Mouse (Mus musculus): ENCODE measurements around the gene 4430402I18Rik. TPM values are rescaled to one million over a fixed set of nuclear protein-coding genes. Genes with fewer than 3 reads are reported as not detected.

Gene 4430402I18Rik
- polyA plus RNA-seq, 1 experiment from 2014 or later = 0.44 TPM

- Histone ChIP-seq H3K36me3 (no peaks in the 10 kb centered on the region), H3K9ac (replicated peaks) (no peak overlapping the region), H3K27me3 (no peaks in the 10 kb centered on the region), H3K9me3 (no peaks in the 10 kb centered on the region), H3K4me1 (replicated peaks) (no peaks in the 10 kb centered on the region), H3K27ac (no peak overlapping the region), H3K4me3 (replicated peaks) (no peak overlapping the region), H3K4me2 (no peak overlapping the region)
- WGBS = 54% methylated on average over 6 of the region's 6 CpGs
- ATAC-seq (ENCODE audit: insufficient number of reproducible peaks, insufficient read depth, low FRiP score, low TSS enrichment, low read depth) = no peak
These were observed 102.6 kb downstream of the 4430402I18Rik start for GRCm38 (mm10) chr19:28864981-28865380.

- Histone ChIP-seq H3K4me1 (replicated peaks) (no peaks in the 10 kb centered on the region), H3K4me2 (no peak overlapping the region), H3K9ac (replicated peaks) (no peak overlapping the region), H3K36me3 (no peaks in the 10 kb centered on the region), H3K27me3 (no peaks in the 10 kb centered on the region), H3K9me3 (no peaks in the 10 kb centered on the region), H3K27ac (no peak overlapping the region), H3K4me3 (replicated peaks) (no peak overlapping the region)
- WGBS = 83% methylated on average over 10 of the region's 10 CpGs
- no peak for ATAC-seq (ENCODE audit: insufficient number of reproducible peaks, insufficient read depth, low FRiP score, low TSS enrichment, low read depth)
These were observed 104.0 kb downstream of the 4430402I18Rik start for GRCm38 (mm10) chr19:28863626-28864025.

GRCm38 (mm10) chr19:28860246-28860645, 107.4 kb downstream of the 4430402I18Rik start:
- Histone ChIP-seq H3K9me3 (no peaks in the 10 kb centered on the region), H3K4me2 (no peak overlapping the region), H3K9ac (replicated peaks) (no peak overlapping the region), H3K4me3 (replicated peaks) (no peak overlapping the region), H3K36me3 (no peaks in the 10 kb centered on the region), H3K27me3 (no peaks in the 10 kb centered on the region), H3K4me1 (replicated peaks) (no peaks in the 10 kb centered on the region), H3K27ac (no peak overlapping the region)
- 94% methylated on average over 2 of the region's 2 CpGs for WGBS
- no peak for ATAC-seq (ENCODE audit: insufficient number of reproducible peaks, insufficient read depth, low FRiP score, low TSS enrichment, low read depth)

GRCm38 (mm10) chr19:28854831-28855230, 112.8 kb downstream of the 4430402I18Rik start:
- H3K27me3 ChIP-seq = no peaks in the 10 kb centered on the region
- H3K9me3 ChIP-seq = no peaks in the 10 kb centered on the region
- H3K36me3 ChIP-seq = no peaks in the 10 kb centered on the region
- no peak overlapping the region for H3K4me3 ChIP-seq (replicated peaks)
- no peak for ATAC-seq (ENCODE audit: insufficient number of reproducible peaks, insufficient read depth, low FRiP score, low TSS enrichment, low read depth)
- WGBS = 81% methylated on average over 1 of the region's 1 CpGs
- H3K4me1 ChIP-seq (replicated peaks) = no peaks in the 10 kb centered on the region
- H3K27ac ChIP-seq = no peak overlapping the region
- H3K9ac ChIP-seq (replicated peaks) = no peak overlapping the region
- no peak overlapping the region for H3K4me2 ChIP-seq

- no peak for ATAC-seq (ENCODE audit: insufficient number of reproducible peaks, insufficient read depth, low FRiP score, low TSS enrichment, low read depth)
- H3K4me2 ChIP-seq = no peak overlapping the region
- WGBS = 83% methylated on average over 3 of the region's 3 CpGs
These were observed 115.6 kb downstream of the 4430402I18Rik start for GRCm38 (mm10) chr19:28852001-28852400.

GRCm38 (mm10) chr19:28850510-28850909, 117.1 kb downstream of the 4430402I18Rik start:
- Histone ChIP-seq H3K27me3 (no peaks in the 10 kb centered on the region), H3K9me3 (no peaks in the 10 kb centered on the region), H3K4me1 (replicated peaks) (no peaks in the 10 kb centered on the region), H3K4me2 (no peak overlapping the region), H3K4me3 (replicated peaks) (no peak overlapping the region), H3K27ac (no peak overlapping the region), H3K9ac (replicated peaks) (no peak overlapping the region), H3K36me3 (no peaks in the 10 kb centered on the region)
- 96% methylated on average over 3 of the region's 3 CpGs for WGBS
- ATAC-seq (ENCODE audit: insufficient number of reproducible peaks, insufficient read depth, low FRiP score, low TSS enrichment, low read depth) = no peak

More at GRCm38 (mm10) chr19:28852001-28852400, 115.6 kb downstream of the 4430402I18Rik start:
- no peaks in the 10 kb centered on the region for H3K9me3 ChIP-seq
- H3K27me3 ChIP-seq = no peaks in the 10 kb centered on the region
- H3K9ac ChIP-seq (replicated peaks) = no peak overlapping the region
- no peaks in the 10 kb centered on the region for H3K36me3 ChIP-seq
- H3K4me3 ChIP-seq (replicated peaks) = no peak overlapping the region
- no peak overlapping the region for H3K27ac ChIP-seq
- H3K4me1 ChIP-seq (replicated peaks) = no peaks in the 10 kb centered on the region

- Histone ChIP-seq H3K27ac (no peak overlapping the region), H3K9ac (replicated peaks) (no peak overlapping the region), H3K9me3 (no peaks in the 10 kb centered on the region), H3K4me2 (no peak overlapping the region), H3K4me1 (replicated peaks) (no peaks in the 10 kb centered on the region), H3K4me3 (replicated peaks) (no peak overlapping the region), H3K36me3 (no peaks in the 10 kb centered on the region), H3K27me3 (no peaks in the 10 kb centered on the region)
- 68% methylated on average over 8 of the region's 8 CpGs for WGBS
- no peak for ATAC-seq (ENCODE audit: insufficient number of reproducible peaks, insufficient read depth, low FRiP score, low TSS enrichment, low read depth)
These were observed 122.5 kb downstream of the 4430402I18Rik start for GRCm38 (mm10) chr19:28844946-28845710.

Other genes starting within 250 kb of the 4430402I18Rik start
- 0.34 and 0.67 TPM in 2 replicates for gene Slc1a1, start 132.8 kb downstream of the 4430402I18Rik start, polyA plus RNA-seq (2016; fragmentation: Nextera tagmentation; extraction: Ambion mirVana)
- 5.3 and 6.7 TPM in 2 replicates for gene Plpp6, start 3.8 kb downstream of the 4430402I18Rik start, polyA plus RNA-seq (2016; fragmentation: Nextera tagmentation; extraction: Ambion mirVana)
- gene Cdc37l1, start 22.6 kb upstream of the 4430402I18Rik start, polyA plus RNA-seq (2016; fragmentation: Nextera tagmentation; extraction: Ambion mirVana) = 48.2 and 48.8 TPM in 2 replicates
- gene Ak3, start 80.2 kb upstream of the 4430402I18Rik start, polyA plus RNA-seq (2016; fragmentation: Nextera tagmentation; extraction: Ambion mirVana) = 71.8 and 73.2 TPM in 2 replicates
- gene Rcl1, start 133.6 kb upstream of the 4430402I18Rik start, polyA plus RNA-seq (2016; fragmentation: Nextera tagmentation; extraction: Ambion mirVana) = 59.3 and 61.5 TPM in 2 replicates